Mouse (Mus musculus) stomach, embryonic 15.5 days (tissue): ENCODE results near the gene Zfp652. TPM values are rescaled to one million over a fixed set of nuclear protein-coding genes. Genes with fewer than 3 reads are reported as not detected.
"Not testable (repeated sequence)": the region's sequence is repeated elsewhere in the genome, so short reads cannot be mapped to it uniquely, and the experiment has no call there.

ENCODE experiments used
- ATAC-seq: fragments of 200-750 bp; cut with Nextera tagmentation; 2 replicates; pipeline ENCODE4 v1.8.0; 2017; ENCODE audit warnings: low read depth, moderate number of reproducible peaks, moderate TSS enrichment; ENCODE audit not compliant: insufficient read depth, low FRiP score
- H3K27ac ChIP-seq: fragments of 300-500 bp; sonication (generic); 2 replicates; pipeline ENCODE4 v1.5.1; 2015; ENCODE audit warnings: mild to moderate bottlenecking, inconsistent platforms
- H3K27me3 ChIP-seq: fragments of 300-500 bp; sonication (generic); replicated peaks from 2 replicates; pipeline ENCODE4 v1.6.1; 2015; ENCODE audit warnings: inconsistent platforms
- H3K36me3 ChIP-seq: fragments of 300-500 bp; sonication (generic); 2 replicates; pipeline ENCODE4 v1.6.1; 2015; ENCODE audit warnings: inconsistent platforms
- H3K4me1 ChIP-seq: fragments of 300-500 bp; sonication (generic); 2 replicates; pipeline ENCODE4 v1.6.1; 2015; ENCODE audit warnings: inconsistent platforms
- H3K4me2 ChIP-seq: fragments of 300-500 bp; sonication (generic); 2 replicates; pipeline ENCODE4 v1.6.1; 2015; ENCODE audit warnings: mild to moderate bottlenecking, inconsistent platforms
- H3K4me3 ChIP-seq: fragments of 300-500 bp; sonication (generic); replicated peaks from 2 replicates; pipeline ENCODE4 v1.5.1; 2015; ENCODE audit warnings: inconsistent platforms
- H3K9ac ChIP-seq: fragments of 300-500 bp; sonication (generic); 2 replicates; pipeline ENCODE4 v1.6.1; 2015; ENCODE audit warnings: inconsistent platforms
- H3K9me3 ChIP-seq: fragments of 300-500 bp; sonication (generic); 2 replicates; pipeline ENCODE4 v1.6.1; 2016; ENCODE audit warnings: inconsistent platforms
- WGBS: fragments of 180-500 bp; shearing (Covaris S2); methylation state at CpG from one replicate; pipeline ENCODE4 v1.1.7; 2015; 5-methylcytosine and 5-hydroxymethylcytosine counted together
- polyA plus RNA-seq: library from polyadenylated mRNA; unstranded; fragments of >200 nt; fragmentation: Nextera tagmentation; extraction: Ambion mirVana; gene quantifications from 2 replicates; pipeline ENCODE4 v1.2.1, GENCODE M21; 2015

Gene Zfp652
- polyA plus RNA-seq, 1 experiment from 2014 or later = 21.7 TPM

GRCm38 (mm10) chr11:95746821-95747220 is 34.3 kb downstream of the Zfp652 start:
- ATAC-seq = no peak
- H3K4me2 ChIP-seq = no peak overlapping the region
- 0 out of 2 replicates have a peak, but pooled peaks cover 5% of the 10 kb centered on the region for H3K4me1 ChIP-seq
- no peaks in the 10 kb centered on the region for H3K9me3 ChIP-seq
- no peaks in the 10 kb centered on the region for H3K27me3 ChIP-seq
- 0 out of 2 replicates have a peak, but pooled peaks cover 5% of the 10 kb centered on the region for H3K36me3 ChIP-seq
- WGBS = 89% methylated on average over 4 of the region's 4 CpGs
- H3K4me3 ChIP-seq = no peak overlapping the region
- H3K9ac ChIP-seq = no peak overlapping the region
- H3K27ac ChIP-seq = no peak overlapping the region

- Histone ChIP-seq H3K27ac (no peak overlapping the region), H3K4me2 (no peak overlapping the region), H3K27me3 (no peaks in the 10 kb centered on the region), H3K4me3 (no peak overlapping the region), H3K4me1 (0 out of 2 replicates have a peak, but pooled peaks cover 5% of the 10 kb centered on the region), H3K9ac (no peak overlapping the region), H3K9me3 (no peaks in the 10 kb centered on the region), H3K36me3 (peaks cover 12% of the 10 kb centered on the region)
- ATAC-seq = no peak
- 80% methylated on average over 5 of the region's 5 CpGs for WGBS
Observed at GRCm38 (mm10) chr11:95748331-95748730, 35.9 kb downstream of the Zfp652 start.

GRCm38 (mm10) chr11:95749619-95750018 is 37.1 kb downstream of the Zfp652 start:
- no peaks in the 10 kb centered on the region for H3K27me3 ChIP-seq
- H3K9me3 ChIP-seq = no peaks in the 10 kb centered on the region
- no peak overlapping the region for H3K27ac ChIP-seq
- no peak for ATAC-seq
- H3K4me2 ChIP-seq = no peak overlapping the region
- peaks cover 23% of the 10 kb centered on the region for H3K36me3 ChIP-seq
- H3K9ac ChIP-seq = no peak overlapping the region
- 0 out of 2 replicates have a peak, but pooled peaks cover 5% of the 10 kb centered on the region for H3K4me1 ChIP-seq
- 78% methylated on average over 15 of the region's 15 CpGs for WGBS
- H3K4me3 ChIP-seq = no peak overlapping the region

GRCm38 (mm10) chr11:95750995-95751394 is 38.5 kb downstream of the Zfp652 start:
- Histone ChIP-seq H3K27me3 (no peaks in the 10 kb centered on the region), H3K9ac (no peak overlapping the region), H3K4me1 (no peaks in the 10 kb centered on the region), H3K36me3 (peaks cover 28% of the 10 kb centered on the region), H3K27ac (no peak overlapping the region), H3K4me2 (no peak overlapping the region), H3K9me3 (no peaks in the 10 kb centered on the region), H3K4me3 (no peak overlapping the region)
- ATAC-seq = peak; percentile 43; the same call in 1 of the 2 replicates
- 0% methylated on average over 1 of the region's 1 CpGs for WGBS

- WGBS = 90% methylated on average over 4 of the region's 4 CpGs
- H3K4me1 ChIP-seq, H3K4me3 ChIP-seq, H3K27ac ChIP-seq, H3K9me3 ChIP-seq, H3K27me3 ChIP-seq, H3K9ac ChIP-seq, ATAC-seq, H3K4me2 ChIP-seq: not testable (repeated sequence)
- peaks cover 24% of the 10 kb centered on the region for H3K36me3 ChIP-seq
Observed at GRCm38 (mm10) chr11:95755137-95755536, 42.7 kb downstream of the Zfp652 start.

GRCm38 (mm10) chr11:95760521-95760920 is 48.0 kb downstream of the Zfp652 start:
- WGBS = 86% methylated on average over 5 of the region's 5 CpGs

GRCm38 (mm10) chr11:95762996-95763395 is 50.5 kb downstream of the Zfp652 start:
- Histone ChIP-seq H3K27ac (no peak overlapping the region), H3K9me3 (no peaks in the 10 kb centered on the region), H3K4me1 (no peaks in the 10 kb centered on the region), H3K9ac (no peak overlapping the region), H3K4me3 (no peak overlapping the region), H3K27me3 (no peaks in the 10 kb centered on the region), H3K4me2 (no peak overlapping the region), H3K36me3 (peaks cover 14% of the 10 kb centered on the region; the same call in 1 of the 2 replicates)
- ATAC-seq = no peak
- WGBS = 76% methylated on average over 4 of the region's 4 CpGs

More at GRCm38 (mm10) chr11:95760521-95760920, 48.0 kb downstream of the Zfp652 start:
- H3K9me3 ChIP-seq = no peaks in the 10 kb centered on the region
- no peak overlapping the region for H3K4me3 ChIP-seq
- H3K4me2 ChIP-seq = no peak overlapping the region
- H3K4me1 ChIP-seq = no peaks in the 10 kb centered on the region
- no peak overlapping the region for H3K27ac ChIP-seq
- peaks cover 14% of the 10 kb centered on the region; the same call in 1 of the 2 replicates for H3K36me3 ChIP-seq
- ATAC-seq = no peak
- H3K27me3 ChIP-seq = no peaks in the 10 kb centered on the region
- no peak overlapping the region for H3K9ac ChIP-seq

- no peak overlapping the region for H3K27ac ChIP-seq
- H3K9ac ChIP-seq = no peak overlapping the region
- H3K36me3 ChIP-seq = peaks cover 14% of the 10 kb centered on the region; the same call in 1 of the 2 replicates
- H3K4me1 ChIP-seq = no peaks in the 10 kb centered on the region
- H3K27me3 ChIP-seq = no peaks in the 10 kb centered on the region
- no peak for ATAC-seq
- 76% methylated on average over 8 of the region's 8 CpGs for WGBS
- H3K4me3 ChIP-seq = no peak overlapping the region
- no peak overlapping the region for H3K4me2 ChIP-seq
- H3K9me3 ChIP-seq = no peaks in the 10 kb centered on the region
Observed at GRCm38 (mm10) chr11:95764806-95765205, 52.3 kb downstream of the Zfp652 start.

GRCm38 (mm10) chr11:95765334-95765733 is 52.9 kb downstream of the Zfp652 start:
- no peak for ATAC-seq
- no peak overlapping the region for H3K27ac ChIP-seq
- H3K27me3 ChIP-seq = no peaks in the 10 kb centered on the region
- no peaks in the 10 kb centered on the region for H3K9me3 ChIP-seq
- H3K4me3 ChIP-seq = no peak overlapping the region
- H3K4me1 ChIP-seq = no peaks in the 10 kb centered on the region
- peaks cover 14% of the 10 kb centered on the region; the same call in 1 of the 2 replicates for H3K36me3 ChIP-seq
- no peak overlapping the region for H3K9ac ChIP-seq
- WGBS = 72% methylated on average over 10 of the region's 10 CpGs
- H3K4me2 ChIP-seq = no peak overlapping the region

GRCm38 (mm10) chr11:95768244-95768643 is 55.8 kb downstream of the Zfp652 start:
- no peak overlapping the region for H3K4me3 ChIP-seq
- 0 out of 2 replicates have a peak, but pooled peaks cover 7% of the 10 kb centered on the region for H3K4me1 ChIP-seq
- peaks cover 12% of the 10 kb centered on the region; the same call in 1 of the 2 replicates for H3K36me3 ChIP-seq
- H3K9ac ChIP-seq = no peak overlapping the region
- 83% methylated on average over 6 of the region's 6 CpGs for WGBS
- H3K27ac ChIP-seq = no peak overlapping the region
- no peak for ATAC-seq
- no peak overlapping the region for H3K4me2 ChIP-seq
- no peaks in the 10 kb centered on the region for H3K9me3 ChIP-seq
- H3K27me3 ChIP-seq = no peaks in the 10 kb centered on the region

- 86% methylated on average over 10 of the region's 10 CpGs for WGBS
Observed at GRCm38 (mm10) chr11:95769208-95769607, 56.7 kb downstream of the Zfp652 start.

GRCm38 (mm10) chr11:95770720-95771364 is 58.4 kb downstream of the Zfp652 start:
- Histone ChIP-seq H3K4me2 (no peak overlapping the region), H3K36me3 (no peaks in the 10 kb centered on the region), H3K4me3 (no peak overlapping the region), H3K27ac (no peak overlapping the region), H3K9me3 (no peaks in the 10 kb centered on the region), H3K27me3 (no peaks in the 10 kb centered on the region), H3K9ac (no peak overlapping the region), H3K4me1 (0 out of 2 replicates have a peak, but pooled peaks cover 7% of the 10 kb centered on the region)
- WGBS = 52% methylated on average over 9 of the region's 9 CpGs
- ATAC-seq = no peak

More at GRCm38 (mm10) chr11:95769208-95769607, 56.7 kb downstream of the Zfp652 start:
- H3K4me1 ChIP-seq = 0 out of 2 replicates have a peak, but pooled peaks cover 7% of the 10 kb centered on the region
- peaks cover 4% of the 10 kb centered on the region; the same call in 1 of the 2 replicates for H3K36me3 ChIP-seq
- H3K27ac ChIP-seq = no peak overlapping the region
- H3K4me3 ChIP-seq = no peak overlapping the region
- no peaks in the 10 kb centered on the region for H3K27me3 ChIP-seq
- H3K9ac ChIP-seq = no peak overlapping the region
- H3K4me2 ChIP-seq = no peak overlapping the region
- ATAC-seq = no peak
- H3K9me3 ChIP-seq = no peaks in the 10 kb centered on the region
